Mouse (Mus musculus) brain, embryonic 18.5 days (tissue): ENCODE results near the gene Slamf1.
A peak's percentile ranks its signal among the peaks of the same experiment; 100 is the strongest.
"Not testable (repeated sequence)": the region's sequence is repeated elsewhere in the genome, so short reads cannot be mapped to it uniquely, and the experiment has no call there.

Experiments
- DNase-seq: peaks from one replicate; pipeline ENCODE4 v3.0.0-alpha.2; 2012; ENCODE audit warnings: low read depth, low spot score

Gene Slamf1

DNA sequence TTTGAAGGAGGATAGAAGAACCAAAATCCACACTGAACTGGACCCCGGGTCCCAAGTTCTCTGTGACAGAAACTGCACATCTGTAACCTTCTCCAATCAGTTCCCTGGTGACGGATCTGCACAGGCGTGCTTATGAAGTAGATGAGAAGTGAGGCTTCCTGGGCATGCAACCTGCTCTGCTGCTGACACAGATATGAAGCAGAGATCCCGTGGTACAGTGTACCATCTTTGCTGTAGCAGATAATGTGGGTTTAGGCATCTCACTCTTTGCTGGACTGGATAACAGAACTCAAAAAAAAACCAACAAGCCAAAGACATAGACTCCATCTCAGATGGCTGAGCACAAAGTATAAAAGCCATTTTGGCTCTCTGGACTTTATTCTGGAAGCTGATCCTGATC is 32.7 kb downstream of the Slamf1 start:
- DNase-seq: no peak

DNA sequence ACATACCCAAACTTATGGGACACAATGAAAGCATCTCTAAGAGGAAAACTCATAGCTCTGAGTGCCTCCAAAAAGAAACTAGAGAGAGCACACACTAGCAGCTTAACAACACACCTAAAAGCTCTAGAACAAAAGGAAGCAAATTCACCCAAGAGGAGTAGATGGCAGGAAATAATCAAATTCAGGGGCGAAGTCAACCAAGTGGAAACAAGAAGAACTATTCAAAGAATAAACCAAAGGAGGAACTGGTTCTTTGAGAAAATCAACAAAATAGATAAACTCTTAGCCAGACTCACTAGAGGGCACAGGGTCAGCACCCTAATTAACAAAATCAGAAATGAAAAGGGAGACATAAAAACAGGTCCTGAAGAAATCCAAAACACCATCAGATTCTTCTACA is 44.1 kb downstream of the Slamf1 start:
- DNase-seq: not testable (repeated sequence)

DNA sequence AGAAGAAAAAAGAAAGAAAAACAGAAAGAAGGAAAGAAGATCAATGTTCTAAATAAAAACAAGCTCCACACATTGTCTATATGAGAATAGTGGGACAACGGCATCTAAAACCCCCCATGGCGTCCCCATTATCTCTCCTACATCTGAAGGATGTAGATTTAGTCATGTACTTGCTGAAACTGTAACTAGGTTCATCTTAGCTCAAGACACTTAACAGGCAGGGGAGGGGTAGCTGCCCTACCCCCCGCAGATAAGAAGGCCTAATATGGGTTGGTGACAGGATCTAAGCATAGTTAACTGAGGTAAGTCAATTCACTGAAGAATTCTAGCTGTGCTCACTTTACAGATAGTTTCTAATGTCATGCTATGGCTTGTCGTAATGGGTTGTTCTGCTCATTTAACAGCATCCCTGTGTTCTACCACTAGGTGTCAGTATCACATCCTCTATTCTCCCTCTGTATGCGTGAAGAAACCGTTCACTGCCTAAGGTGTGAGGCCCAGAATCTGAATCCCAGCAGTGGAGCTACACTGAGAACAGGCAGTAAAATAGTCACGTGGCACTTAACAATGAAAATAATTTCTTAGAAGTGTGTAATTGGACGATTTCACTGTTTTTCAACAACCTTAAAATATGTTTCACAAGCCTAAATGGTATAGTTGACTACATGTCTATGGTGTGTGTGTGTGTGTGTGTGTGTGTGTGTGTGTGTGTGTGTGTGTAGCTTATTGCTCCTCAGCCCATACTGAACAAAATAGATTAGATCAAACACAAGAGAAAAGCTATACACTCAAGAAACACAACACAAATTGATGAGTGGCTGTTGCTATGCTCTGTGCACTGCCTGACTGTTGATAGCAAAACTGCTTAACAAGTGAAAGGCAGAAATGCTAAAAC is 48.9 kb downstream of the Slamf1 start:
- DNase-seq: peak; percentile 46

DNA sequence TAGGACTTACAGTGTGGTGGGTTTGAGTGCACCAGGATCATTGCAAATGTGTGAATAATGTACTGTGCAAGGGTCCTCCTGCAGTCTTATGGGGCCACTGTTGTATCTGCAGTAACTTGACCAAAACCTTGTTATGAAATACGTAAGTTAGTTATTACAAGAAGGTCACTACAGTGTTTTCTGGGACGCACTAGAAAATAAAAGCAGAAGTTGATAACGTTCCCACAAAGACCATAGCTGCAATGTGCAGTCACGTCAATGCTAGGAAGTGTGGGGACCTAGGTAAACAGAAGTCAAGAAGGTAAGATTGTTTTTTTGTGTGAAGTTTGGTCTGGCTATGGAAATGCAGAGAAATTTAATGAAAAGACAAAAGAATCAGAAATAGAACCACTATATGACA is 50.1 kb downstream of the Slamf1 start:
- no peak for DNase-seq

DNA sequence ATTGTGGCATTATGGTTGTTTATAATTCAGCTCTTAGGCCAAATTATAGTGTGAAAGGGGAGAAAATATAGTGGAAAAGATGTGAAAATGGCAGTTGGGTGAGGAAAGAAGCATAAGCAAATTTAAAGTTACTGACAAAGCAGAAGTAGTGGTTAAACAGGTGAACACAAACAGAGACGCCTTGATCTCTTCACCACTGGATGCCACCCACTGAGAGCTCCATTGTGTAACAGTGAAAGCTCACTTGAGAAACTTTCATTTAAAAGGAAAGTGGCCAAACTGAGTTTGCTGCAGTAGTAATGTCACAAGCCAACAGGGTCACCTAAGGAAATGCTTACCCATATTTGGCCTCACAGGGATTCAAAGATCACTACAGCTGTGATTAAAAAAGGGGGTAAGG is 54.4 kb downstream of the Slamf1 start:
- DNase-seq: no peak

DNA sequence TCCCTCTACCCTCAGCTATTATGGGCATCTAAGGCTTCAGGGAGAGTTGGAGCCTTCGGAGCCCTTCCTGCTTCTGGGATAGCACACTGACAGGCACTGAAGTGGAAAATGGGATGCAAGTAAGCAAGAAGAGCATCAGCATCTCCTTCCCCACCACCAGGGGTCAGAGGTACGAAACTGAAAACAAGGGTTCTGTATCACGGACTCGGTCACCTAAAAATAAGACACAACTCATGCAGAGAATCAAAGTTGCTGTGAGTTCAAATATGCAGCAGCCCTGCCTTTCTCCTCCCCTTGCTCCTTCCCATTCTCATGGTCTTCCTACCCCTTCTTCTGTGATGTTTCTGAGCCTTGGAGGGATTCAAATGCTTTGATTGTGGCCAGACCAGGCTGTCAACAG is 58.5 kb downstream of the Slamf1 start:
- DNase-seq: no peak

DNA sequence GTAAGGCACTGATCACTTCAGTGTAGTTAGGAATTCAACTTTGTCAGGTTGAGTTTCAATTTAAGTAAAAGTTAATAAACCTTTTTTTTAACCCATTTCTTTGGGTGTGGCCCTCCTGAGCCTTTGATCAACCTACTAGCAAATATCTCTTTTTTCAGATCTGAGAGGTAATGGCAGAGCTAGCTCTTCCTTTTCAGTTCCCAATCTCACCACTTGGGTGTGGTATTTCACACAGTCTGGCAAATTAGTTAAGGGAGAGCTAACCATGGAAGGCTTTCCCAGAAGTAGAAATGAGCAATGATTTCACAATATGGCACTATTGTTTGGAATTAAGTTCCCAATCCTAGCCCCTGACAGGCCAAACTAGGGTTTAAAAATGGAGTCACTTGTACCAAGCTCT is 59.2 kb downstream of the Slamf1 start:
- DNase-seq: peak; percentile 4

DNA sequence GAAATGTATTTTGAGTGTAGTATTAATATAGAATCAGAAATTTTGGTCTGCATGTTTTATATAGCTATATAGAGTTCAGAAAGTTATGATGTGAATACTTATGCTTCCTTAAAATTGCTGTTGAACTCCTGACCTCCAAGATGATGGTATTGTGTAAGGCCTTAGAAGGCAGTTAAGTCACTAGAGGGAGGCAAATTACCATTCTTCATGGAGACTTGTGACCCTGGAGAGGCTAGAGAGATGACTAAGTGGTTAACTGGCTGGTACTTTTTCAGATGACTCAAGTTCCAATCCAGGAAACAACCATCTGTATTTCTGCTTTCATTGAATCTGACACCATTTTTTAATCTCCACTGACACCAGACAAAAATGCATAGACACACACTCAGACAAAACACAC is 60.7 kb downstream of the Slamf1 start:
- no peak for DNase-seq

DNA sequence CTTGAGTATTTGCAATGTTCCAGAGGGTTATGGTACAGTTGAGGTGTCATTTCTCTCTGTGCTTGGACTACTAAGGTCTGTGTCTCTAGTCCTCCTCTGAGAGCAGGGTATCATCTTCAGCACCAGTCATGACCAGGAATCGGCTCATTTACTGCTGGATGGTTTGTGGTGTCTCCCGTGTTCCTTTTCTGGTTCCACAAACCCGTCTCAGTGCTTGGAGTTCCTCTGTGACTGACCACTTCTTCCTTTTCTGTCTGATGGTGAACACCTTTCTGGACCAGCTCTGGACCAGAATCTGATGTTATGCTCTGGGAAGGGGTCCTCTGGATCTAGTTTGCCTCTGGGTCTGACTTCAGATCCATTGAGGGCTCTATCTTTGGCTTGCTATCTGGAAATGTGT is 72.6 kb downstream of the Slamf1 start, which contains the start of gene Cd84:
Gene Cd84 (plus strand): TSS at position 210 of the 400 bp plus-strand sequence.
- no peak for DNase-seq

DNA sequence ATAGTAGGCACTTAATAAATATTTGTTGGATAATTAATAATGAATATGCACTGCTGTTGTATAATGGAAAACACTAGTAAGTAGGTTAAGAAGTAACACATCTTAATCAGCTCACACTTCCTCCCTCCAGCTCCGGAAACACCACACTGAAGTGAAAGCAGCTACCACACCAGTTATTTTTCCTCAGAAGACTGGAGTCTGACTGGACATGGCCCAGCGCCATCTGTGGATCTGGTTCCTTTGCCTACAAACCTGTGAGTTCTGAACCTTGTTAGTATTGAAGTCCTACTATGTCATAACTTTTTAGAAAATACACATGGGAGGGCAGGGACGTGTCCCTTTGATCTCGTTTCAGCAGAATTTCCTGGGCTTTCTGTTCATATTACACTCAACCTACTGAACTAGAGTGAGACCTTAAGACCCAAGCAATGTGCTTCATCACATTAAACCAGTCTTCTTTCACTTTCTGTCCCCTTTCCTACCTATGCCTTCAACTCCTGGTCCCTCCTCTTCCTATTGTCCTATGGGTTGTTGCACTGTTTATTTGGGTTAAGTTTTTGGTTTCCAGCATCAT is 73.6 kb downstream of the Slamf1 start:
- no peak for DNase-seq

DNA sequence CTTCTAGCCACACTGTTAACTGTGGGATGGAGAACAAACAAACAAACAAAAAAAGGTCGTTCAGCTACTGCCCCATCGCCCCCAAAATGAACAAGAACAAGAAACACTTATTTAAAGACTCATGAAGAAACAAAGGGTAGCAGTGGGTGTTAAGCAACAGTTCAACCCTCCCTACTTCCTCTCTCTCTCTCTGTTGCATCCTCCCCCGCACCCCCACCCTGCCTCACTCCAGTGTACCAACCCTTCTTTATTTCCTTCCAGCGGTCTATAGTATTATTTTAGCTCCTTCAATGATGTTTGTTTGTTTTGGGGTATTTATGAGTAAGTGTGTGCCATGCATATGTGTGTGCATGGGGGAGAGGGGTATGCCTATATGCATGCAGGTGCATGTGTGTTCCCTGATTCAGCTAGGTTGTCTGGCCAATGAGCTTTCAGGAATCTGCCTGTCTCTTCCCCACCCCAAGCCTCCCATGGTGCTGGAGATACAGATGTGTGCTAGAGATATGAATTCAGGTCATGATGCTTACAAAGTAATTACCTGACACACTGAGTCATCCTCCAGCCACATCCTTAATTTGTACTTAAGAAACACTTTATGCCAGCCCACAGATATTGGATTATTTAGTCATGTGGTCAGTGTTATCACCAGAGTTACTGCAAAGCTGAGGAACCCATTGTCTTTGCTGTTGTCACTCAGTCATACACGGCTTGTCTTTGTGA is 78.3 kb downstream of the Slamf1 start:
- DNase-seq: no peak

DNA sequence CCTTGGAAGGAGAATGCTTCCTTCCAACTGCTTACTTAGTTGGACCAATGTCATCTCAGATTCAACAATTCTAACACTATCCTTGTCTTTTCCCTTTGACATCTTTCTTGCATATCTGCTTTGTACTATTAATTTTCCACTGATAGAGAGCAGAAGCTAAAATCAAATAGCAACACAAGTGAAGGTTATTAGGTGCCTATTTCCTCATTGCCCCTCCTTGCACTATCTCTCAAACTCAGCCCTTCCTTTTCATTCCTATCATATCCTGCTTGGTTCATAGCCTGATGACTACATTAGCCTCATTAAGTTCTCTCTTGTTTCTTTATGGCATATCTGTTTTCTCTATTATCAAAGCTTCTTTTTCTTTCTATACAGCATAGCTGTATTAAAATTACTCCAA is 81.3 kb downstream of the Slamf1 start:
- DNase-seq: no peak

DNA sequence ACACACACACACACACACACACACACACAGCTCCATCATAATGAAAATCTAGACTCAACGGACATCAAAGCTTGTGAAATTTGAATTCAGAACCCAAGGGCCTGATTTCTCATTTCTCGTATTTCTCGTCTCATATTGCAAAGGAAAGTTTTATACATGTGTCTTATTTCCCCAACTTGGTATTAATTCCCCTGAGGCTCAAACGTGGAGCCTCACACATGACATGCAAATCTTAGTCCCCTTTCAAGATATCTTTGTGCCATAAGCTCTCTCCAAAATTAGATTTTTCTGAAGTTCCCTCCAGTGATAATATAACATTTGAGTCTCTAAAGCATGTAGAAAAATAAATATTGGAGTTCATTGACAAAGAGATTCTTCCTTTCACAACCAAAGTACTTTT is 81.8 kb downstream of the Slamf1 start:
- DNase-seq: no peak

DNA sequence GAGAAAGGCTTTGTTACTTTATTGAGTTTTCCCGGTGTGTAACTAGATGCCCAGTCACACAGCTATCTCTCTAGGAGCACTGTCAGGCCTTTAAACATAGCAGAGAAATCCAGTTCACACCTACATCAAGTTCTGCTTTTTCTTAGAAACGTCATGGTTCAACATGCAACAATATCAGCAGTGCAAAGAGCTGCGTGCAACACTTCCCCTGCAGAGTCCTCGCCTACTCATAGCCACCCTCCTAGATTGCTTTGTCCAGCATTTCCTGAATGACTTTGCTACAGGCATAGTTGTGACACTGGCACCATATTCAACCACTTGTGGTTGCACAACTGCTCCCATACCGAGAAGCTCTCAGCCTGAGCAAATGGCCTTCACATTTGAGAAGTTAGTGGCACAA is 82.5 kb downstream of the Slamf1 start:
- no peak for DNase-seq
